Mouse (Mus musculus) neural tube, embryonic 11.5 days (tissue): ENCODE measurements around the gene Kyat1. TPM values are rescaled to one million over a fixed set of nuclear protein-coding genes. Genes with fewer than 3 reads are reported as not detected.
"Not testable (repeated sequence)": the region's sequence is repeated elsewhere in the genome, so short reads cannot be mapped to it uniquely, and the experiment has no call there.

Experiments
- ATAC-seq: fragments of 200-750 bp; cut with Nextera tagmentation; 2 replicates; pipeline ENCODE4 v1.8.0; 2017; ENCODE audit warnings: moderate number of reproducible peaks, mild to moderate bottlenecking, moderate TSS enrichment, moderate library complexity; ENCODE audit not compliant: insufficient read depth, low FRiP score, low TSS enrichment
- DNase-seq: peaks from one replicate; pipeline ENCODE4 v3.0.0-alpha.2; 2015; ENCODE audit warnings: low spot score
- H3K27ac ChIP-seq: fragments of 300-500 bp; sonication (generic); 2 replicates; pipeline ENCODE4 v1.5.1; 2014; ENCODE audit warnings: low read depth, mild to moderate bottlenecking, low read length
- H3K27me3 ChIP-seq: fragments of 300-500 bp; sonication (generic); 2 replicates; pipeline ENCODE4 v1.6.1; 2014; ENCODE audit warnings: mild to moderate bottlenecking, low read length, mixed read lengths; ENCODE audit not compliant: control insufficient read depth, insufficient read depth
- H3K36me3 ChIP-seq: fragments of 300-500 bp; sonication (generic); 2 replicates; pipeline ENCODE4 v1.6.1; 2014; ENCODE audit warnings: mild to moderate bottlenecking, low read length, moderate library complexity, mixed read lengths; ENCODE audit not compliant: control insufficient read depth, insufficient read depth
- H3K4me1 ChIP-seq: fragments of 300-500 bp; sonication (generic); 2 replicates; pipeline ENCODE4 v1.6.1; 2014; ENCODE audit warnings: low read length, mixed read lengths; ENCODE audit not compliant: control insufficient read depth, insufficient read depth
- H3K4me2 ChIP-seq: fragments of 300-500 bp; sonication (generic); 2 replicates; pipeline ENCODE4 v1.6.1; 2014; ENCODE audit warnings: low read depth, mild to moderate bottlenecking, moderate library complexity
- H3K4me3 ChIP-seq: fragments of 300-500 bp; sonication (generic); 2 replicates; pipeline ENCODE4 v1.5.1; 2014; ENCODE audit warnings: low read depth, low read length
- H3K9ac ChIP-seq: fragments of 300-500 bp; sonication (generic); 2 replicates; pipeline ENCODE4 v1.6.1; 2014; ENCODE audit warnings: mild to moderate bottlenecking, low read length
- H3K9me3 ChIP-seq: fragments of 300-500 bp; sonication (generic); 2 replicates; pipeline ENCODE4 v1.6.1; 2016; ENCODE audit warnings: low read length; ENCODE audit not compliant: control insufficient read depth
- whole genome bisulfite sequencing: fragments of 180-500 bp; shearing (Covaris S2); extraction: QIAGEN DNeasy Blood & Tissue Kit; methylation state at CpG from one replicate; pipeline ENCODE4 v1.1.7; 2014; 5-methylcytosine and 5-hydroxymethylcytosine counted together
- polyA plus RNA-seq: library from polyadenylated mRNA; unstranded; fragments of >200 nt; fragmentation: Nextera tagmentation; extraction: Ambion mirVana; gene quantifications from 2 replicates; pipeline ENCODE4 v1.2.1, GENCODE M21; 2014

Gene Kyat1
- polyA plus RNA-seq, 1 experiment from 2014 or later: 10.5 TPM

DNA sequence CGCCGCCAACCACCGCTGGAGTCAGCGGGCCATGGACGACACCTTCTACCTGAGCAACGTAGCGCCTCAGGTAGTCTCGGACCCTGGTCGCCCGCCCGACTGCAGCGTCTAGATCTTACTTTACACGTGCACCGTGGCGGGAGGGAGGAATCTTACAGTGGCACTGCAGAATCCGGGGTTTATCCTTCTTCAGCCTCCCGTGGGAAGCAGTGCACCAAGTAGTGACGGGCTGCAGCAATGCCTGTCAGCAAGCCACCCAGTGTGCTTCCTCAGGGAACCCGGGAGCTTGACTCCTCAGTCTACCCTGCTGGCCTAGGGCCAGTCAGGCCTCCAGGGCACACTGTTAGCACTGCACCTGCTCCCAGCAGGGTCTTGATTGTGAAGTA, 33.7 kb downstream of the Kyat1 start:
- peak overlapping the region; percentile 94 for H3K4me2 ChIP-seq
- DNase-seq (no peak), ATAC-seq (peak; percentile 20)
- H3K4me3 ChIP-seq: peak overlapping the region; percentile 62
- no peaks in the 10 kb centered on the region for H3K27me3 ChIP-seq
- peak overlapping the region; percentile 80 for H3K27ac ChIP-seq
- no peaks in the 10 kb centered on the region; the same call in 1 of the 2 replicates for H3K4me1 ChIP-seq
- H3K9ac ChIP-seq: peak overlapping the region; percentile 73
- WGBS: 4% methylated on average over 18 of the region's 19 CpGs
- peaks cover 18% of the 10 kb centered on the region for H3K36me3 ChIP-seq
- H3K9me3 ChIP-seq: no peaks in the 10 kb centered on the region

DNA sequence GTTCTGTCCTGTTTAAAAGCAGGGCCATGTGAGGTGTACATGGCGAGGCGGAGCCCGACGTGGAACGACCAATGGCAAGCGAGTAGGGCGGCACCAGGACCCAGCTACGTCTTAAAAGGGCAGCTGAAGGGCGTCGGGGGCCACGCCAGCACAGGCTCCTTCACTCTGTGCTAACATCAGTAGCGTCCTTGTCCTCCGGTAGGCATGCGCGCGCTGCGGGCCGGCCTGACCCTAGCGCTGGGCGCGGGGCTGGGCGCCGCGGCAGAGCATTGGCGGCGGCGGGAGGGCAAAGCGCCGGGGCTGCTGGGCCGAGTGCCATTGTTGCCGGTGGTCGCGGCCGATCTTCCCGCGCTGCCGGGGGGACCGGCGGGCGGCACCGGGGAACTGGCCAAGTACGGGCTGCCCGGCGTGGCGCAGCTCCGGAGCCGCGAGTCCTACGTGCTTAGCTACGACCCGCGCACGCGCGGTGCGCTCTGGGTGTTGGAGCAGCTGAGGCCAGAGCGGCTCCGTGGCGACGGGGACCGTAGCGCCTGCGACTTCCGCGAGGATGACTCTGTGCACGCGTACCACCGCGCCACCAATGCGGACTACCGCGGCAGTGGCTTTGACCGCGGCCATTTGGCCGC, 34.2 kb downstream of the Kyat1 start, which contains the start of gene Endog:
Gene Endog, plus strand, starts transcription at position 123 of the 626 bp plus-strand sequence.
- Histone ChIP-seq H3K27me3 (no peaks in the 10 kb centered on the region), H3K4me1 (no peaks in the 10 kb centered on the region; the same call in 1 of the 2 replicates), H3K4me2 (peak within 1 kb of the TSS; percentile 94), H3K4me3 (peak within 1 kb of the TSS; percentile 62), H3K9ac (peak within 1 kb of the TSS; percentile 73), H3K27ac (peak within 1 kb of the TSS; percentile 80), H3K9me3 (0 out of 2 replicates have a peak, but pooled peaks cover 3% of the 10 kb centered on the region), H3K36me3 (peaks cover 17% of the 10 kb centered on the region)
- WGBS: under 1% methylated on average over 74 of the region's 75 CpGs
- DNase-seq (peak; percentile 85), ATAC-seq (peak; percentile 91)

DNA sequence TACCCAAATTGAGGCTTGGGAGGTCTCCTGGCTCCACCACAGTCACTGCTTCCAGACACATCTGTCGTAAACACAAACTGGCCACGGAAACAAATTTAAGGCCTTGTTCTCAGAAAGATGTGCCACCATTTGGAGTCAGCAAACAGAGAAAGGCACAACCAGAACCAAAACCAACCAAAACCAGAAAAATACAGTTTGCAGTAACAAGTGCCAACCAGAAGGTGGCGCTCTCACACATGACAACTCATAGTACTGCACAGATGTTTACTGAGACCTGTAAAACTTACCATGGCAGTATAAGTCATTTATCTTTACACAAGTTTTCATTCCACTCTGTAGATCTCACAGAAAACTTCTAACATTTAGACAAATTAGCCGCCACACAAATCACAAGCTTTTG, 39.0 kb downstream of the Kyat1 start:
- Histone ChIP-seq H3K27ac (no peak overlapping the region), H3K27me3 (no peaks in the 10 kb centered on the region), H3K4me3 (no peak overlapping the region), H3K9ac (no peak overlapping the region), H3K36me3 (no peaks in the 10 kb centered on the region), H3K4me1 (no peaks in the 10 kb centered on the region), H3K9me3 (0 out of 2 replicates have a peak, but pooled peaks cover 5% of the 10 kb centered on the region), H3K4me2 (no peak overlapping the region)
- ATAC-seq: no peak
- WGBS: 65% methylated on average over 4 of the region's 4 CpGs
- DNase-seq: no peak

DNA sequence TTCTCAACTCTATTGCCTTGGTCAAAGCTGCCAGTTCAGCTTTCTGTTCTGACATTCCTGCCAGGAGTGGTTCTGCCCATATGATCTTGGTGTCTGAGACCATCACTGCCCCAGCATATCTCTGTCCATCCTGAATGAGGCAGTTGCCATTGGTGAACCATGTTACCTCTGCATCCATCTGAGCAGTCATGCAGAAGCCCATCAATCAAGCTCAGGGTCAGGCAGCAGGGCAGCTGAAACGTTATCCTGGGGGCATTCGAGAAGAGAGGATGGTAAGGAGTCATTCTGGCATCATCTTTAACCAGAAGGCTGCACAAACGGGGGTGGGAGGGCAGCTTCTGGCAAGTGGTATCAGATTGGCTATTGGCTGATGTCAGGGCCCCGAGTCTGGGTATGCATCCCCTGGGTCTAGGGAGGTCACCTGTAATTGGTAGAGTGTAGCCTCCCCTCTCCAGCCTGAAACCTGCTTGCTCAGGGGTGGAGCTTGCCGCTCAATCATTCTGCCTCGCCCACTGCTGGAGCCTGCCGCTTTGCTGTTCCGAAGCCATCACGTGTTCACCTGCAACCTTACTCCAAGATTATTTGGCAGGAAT, 41.2 kb downstream of the Kyat1 start:
- Histone ChIP-seq H3K4me3 (no peak overlapping the region), H3K27me3 (no peaks in the 10 kb centered on the region), H3K36me3 (no peaks in the 10 kb centered on the region), H3K9ac (no peak overlapping the region), H3K9me3 (0 out of 2 replicates have a peak, but pooled peaks cover 5% of the 10 kb centered on the region), H3K27ac (no peak overlapping the region), H3K4me2 (no peak overlapping the region), H3K4me1 (no peaks in the 10 kb centered on the region)
- DNase-seq: no peak
- ATAC-seq: no peak
- 53% methylated on average over 9 of the region's 9 CpGs for WGBS

DNA sequence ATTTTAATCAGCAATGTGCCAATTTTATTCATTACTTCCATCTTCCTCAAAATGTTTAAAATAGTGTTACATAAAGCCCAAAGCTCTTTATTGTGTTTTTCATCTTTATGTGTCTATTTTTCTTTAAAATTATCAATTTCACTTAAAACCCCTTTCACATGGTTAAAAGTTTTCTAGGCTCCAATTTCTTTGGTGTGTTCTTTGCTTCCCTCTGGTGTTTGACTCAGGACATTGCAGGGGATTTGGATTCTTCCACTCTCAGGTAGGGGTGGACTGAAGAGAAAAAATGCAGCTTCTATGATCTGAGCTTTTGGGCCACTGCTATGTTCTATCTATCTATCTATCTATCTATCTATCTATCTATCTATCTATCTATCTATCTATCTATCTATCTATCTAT, 43.8 kb downstream of the Kyat1 start:
- H3K27me3 ChIP-seq: no peaks in the 10 kb centered on the region
- 0 out of 2 replicates have a peak, but pooled peaks cover 5% of the 10 kb centered on the region for H3K9me3 ChIP-seq
- DNase-seq (no peak), ATAC-seq (no peak)
- H3K27ac ChIP-seq: no peak overlapping the region
- no peak overlapping the region for H3K4me2 ChIP-seq
- no peaks in the 10 kb centered on the region for H3K36me3 ChIP-seq
- H3K4me1 ChIP-seq: no peaks in the 10 kb centered on the region
- no peak overlapping the region for H3K4me3 ChIP-seq
- no peak overlapping the region for H3K9ac ChIP-seq

DNA sequence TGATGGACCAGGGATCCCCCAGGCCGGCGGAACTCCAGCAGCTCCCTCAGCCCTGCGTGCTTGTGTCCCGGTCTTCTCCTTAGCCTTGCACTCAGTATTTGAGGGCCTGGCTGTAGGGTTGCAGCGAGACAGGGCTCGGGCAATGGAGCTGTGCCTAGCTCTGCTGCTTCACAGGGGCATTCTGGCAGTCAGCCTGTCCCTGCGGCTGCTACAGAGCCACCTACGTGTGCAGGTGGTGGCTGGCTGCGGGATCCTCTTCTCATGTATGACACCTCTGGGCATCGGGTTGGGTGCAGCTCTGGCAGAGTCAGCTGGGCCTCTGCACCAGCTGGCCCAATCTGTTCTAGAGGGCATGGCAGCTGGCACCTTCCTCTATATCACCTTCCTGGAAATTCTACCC, 45.8 kb downstream of the Kyat1 start:
- not testable (repeated sequence) for DNase-seq, H3K9me3 ChIP-seq, H3K36me3 ChIP-seq, H3K9ac ChIP-seq, H3K4me1 ChIP-seq, H3K27me3 ChIP-seq, H3K27ac ChIP-seq, ATAC-seq, H3K4me3 ChIP-seq, H3K4me2 ChIP-seq
- 89% methylated on average over 4 of the region's 10 CpGs for WGBS

DNA sequence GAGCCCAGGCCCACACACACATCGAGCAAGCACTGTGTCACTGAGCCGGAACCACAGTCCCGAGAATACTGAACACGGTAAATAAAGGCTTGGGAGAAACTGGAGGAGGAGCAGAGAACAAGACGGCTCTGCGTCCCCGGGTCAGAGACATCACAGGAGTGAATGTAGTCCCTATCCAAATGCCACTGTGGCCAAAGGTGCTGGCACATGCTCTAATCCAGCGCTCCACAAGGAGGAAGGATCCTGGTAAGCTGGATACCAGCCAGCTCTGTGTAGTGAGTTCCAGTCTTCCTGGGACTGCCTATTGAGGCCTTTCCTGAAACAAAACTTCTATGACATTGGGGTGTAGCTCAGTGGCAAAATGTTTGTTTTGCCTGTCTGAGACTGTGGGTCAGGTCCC, 53.0 kb downstream of the Kyat1 start:
- Histone ChIP-seq H3K4me1 (no peaks in the 10 kb centered on the region), H3K27ac (no peak overlapping the region), H3K9me3 (no peaks in the 10 kb centered on the region), H3K9ac (no peak overlapping the region), H3K4me3 (no peak overlapping the region), H3K36me3 (peaks cover 21% of the 10 kb centered on the region), H3K27me3 (no peaks in the 10 kb centered on the region), H3K4me2 (no peak overlapping the region)
- WGBS: 81% methylated on average over 8 of the region's 8 CpGs
- no peak for ATAC-seq
- no peak for DNase-seq

DNA sequence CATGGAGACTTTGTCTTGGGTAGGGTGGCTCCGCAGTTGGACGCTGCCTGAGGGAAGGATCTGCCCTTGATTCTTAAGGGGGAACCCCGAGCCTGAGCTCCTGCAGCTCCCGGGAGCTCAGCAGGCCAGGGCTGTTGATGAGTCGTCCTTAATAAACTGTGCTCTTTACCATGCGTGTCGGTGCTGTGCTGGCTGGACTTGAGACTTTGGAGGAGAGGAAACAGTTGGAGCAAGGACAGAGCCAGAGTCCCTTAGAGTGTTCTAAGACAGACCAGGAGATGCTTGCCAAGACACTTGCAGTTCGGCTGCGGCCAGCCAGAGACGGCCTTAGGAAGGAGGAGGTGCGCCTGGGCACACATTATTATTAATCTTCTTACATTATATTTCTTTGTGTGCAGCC, 53.8 kb downstream of the Kyat1 start:
- peaks cover 26% of the 10 kb centered on the region for H3K36me3 ChIP-seq
- ATAC-seq (no peak), DNase-seq (no peak)
- H3K9ac ChIP-seq: no peak overlapping the region
- no peak overlapping the region for H3K27ac ChIP-seq
- no peaks in the 10 kb centered on the region for H3K9me3 ChIP-seq
- WGBS: 94% methylated on average over 11 of the region's 11 CpGs
- H3K4me1 ChIP-seq: no peaks in the 10 kb centered on the region
- H3K27me3 ChIP-seq: no peaks in the 10 kb centered on the region
- H3K4me3 ChIP-seq: no peak overlapping the region
- H3K4me2 ChIP-seq: no peak overlapping the region

DNA sequence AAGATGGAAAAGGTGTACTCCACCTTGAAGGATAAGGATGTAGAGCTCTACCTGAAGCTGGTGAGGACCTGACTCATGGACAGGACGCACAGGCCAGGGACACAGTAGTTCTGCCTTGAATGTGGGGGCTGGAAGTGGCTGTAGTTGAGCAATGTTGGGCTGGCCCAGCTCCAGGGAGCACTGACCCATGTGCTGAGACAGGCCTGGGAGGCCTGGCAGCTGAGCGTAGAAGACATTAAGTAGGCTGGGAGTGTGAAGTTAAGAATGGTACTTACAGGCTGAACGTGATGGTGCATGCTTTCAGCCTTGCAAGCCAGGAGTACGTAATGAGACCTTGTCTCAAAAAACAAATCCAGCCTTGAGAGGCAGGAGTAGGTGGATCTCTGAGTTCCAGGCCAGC, 58.2 kb downstream of the Kyat1 start:
- Histone ChIP-seq H3K9ac (no peak overlapping the region), H3K36me3 (peaks cover 36% of the 10 kb centered on the region), H3K4me2 (no peak overlapping the region), H3K4me1 (no peaks in the 10 kb centered on the region), H3K27ac (no peak overlapping the region), H3K9me3 (no peaks in the 10 kb centered on the region), H3K4me3 (no peak overlapping the region), H3K27me3 (no peaks in the 10 kb centered on the region)
- WGBS: 92% methylated on average over 4 of the region's 4 CpGs
- DNase-seq (no peak), ATAC-seq (no peak)
